Mouse (Mus musculus): ENCODE measurements around the gene Kif4. TPM values are rescaled to one million over a fixed set of nuclear protein-coding genes. Genes with fewer than 3 reads are reported as not detected.

Gene Kif4
- total RNA-seq (2017): 37.6 and 38.1 TPM in 2 replicates

- no peak for ATAC-seq (replicated peaks in 1 of 2; ENCODE audit: insufficient read depth in 1 of 2, low FRiP score in 2 of 2, low TSS enrichment in 1 of 2, low read depth in 1 of 2, poor library complexity in 2 of 2, severe bottlenecking in 2 of 2)
These were observed at the start of gene Kif4 for GRCm38 (mm10) chrX:100625546-100625801. Kif4 (plus strand) TSS chrX:100625737.

GRCm38 (mm10) chrX:100594791-100595190 lies 30.7 kb upstream of the Kif4 start, which contains the start of gene P2ry4:
P2ry4 (minus strand) TSS chrX:100594869.
- ATAC-seq (replicated peaks in 1 of 2; ENCODE audit: insufficient read depth in 1 of 2, low FRiP score in 2 of 2, low TSS enrichment in 1 of 2, low read depth in 1 of 2, poor library complexity in 2 of 2, severe bottlenecking in 2 of 2): no peak

DNA sequence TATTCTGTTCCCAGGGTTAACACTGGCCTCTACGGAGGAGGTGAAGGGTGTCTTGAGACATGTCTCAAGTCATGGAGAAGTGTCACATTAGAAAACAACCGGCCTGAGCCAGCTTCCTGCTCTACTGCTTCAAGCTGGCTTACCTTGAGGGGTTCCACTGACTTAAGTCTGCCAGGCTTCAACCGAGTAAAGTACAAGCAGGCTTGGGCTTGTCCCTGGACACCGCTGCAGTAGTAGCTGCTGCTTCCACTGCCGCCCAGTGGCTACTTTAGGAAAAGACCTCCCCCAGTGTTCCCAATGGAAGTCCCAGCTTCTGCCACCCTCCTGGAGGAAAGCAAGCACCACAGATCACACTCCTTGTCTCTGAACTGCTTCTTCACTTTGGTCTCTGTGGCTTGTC lies 28.1 kb upstream of the Kif4 start:
- no peak for ATAC-seq (replicated peaks in 1 of 2; ENCODE audit: insufficient read depth in 1 of 2, low FRiP score in 2 of 2, low TSS enrichment in 1 of 2, low read depth in 1 of 2, poor library complexity in 2 of 2, severe bottlenecking in 2 of 2)

DNA sequence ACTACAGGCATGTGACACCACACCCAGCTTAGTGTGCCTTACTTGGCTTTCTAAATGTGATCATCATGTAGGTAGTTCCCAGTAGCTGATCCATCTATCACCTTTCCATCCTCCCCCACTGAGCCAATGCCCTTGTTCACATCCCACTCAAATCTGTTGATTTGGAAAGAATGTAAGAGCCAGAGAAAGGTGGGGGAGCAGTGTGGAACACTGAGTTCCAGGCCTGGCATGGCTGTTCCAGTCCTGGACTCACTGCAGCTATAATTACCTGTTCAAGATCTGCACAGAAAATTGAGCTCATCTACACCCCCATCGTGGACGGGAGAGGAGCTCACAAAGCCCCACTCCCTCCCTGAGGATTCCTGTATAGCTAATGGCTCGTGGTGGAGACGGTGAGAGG lies 25.8 kb upstream of the Kif4 start:
- ATAC-seq (replicated peaks in 1 of 2; ENCODE audit: insufficient read depth in 1 of 2, low FRiP score in 2 of 2, low TSS enrichment in 1 of 2, low read depth in 1 of 2, poor library complexity in 2 of 2, severe bottlenecking in 2 of 2): no peak

DNA sequence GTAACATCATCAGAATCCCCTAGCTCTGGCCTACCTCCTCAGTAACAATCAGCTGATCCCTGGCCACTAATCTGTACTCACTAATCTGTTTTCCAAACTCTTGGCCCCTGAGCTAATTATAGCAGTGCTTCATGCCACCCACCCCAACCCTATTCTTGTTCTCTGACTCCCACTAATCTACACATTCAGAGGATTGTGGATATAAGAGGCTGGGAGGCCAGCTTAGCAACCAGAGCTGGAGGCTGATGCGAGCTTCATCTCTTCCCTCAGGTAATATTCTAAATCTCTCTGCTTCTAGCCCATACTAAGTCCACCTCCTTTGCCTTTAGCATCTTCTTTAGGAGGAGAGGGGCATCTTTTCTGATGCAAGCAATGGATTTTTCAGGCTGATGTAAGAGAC lies 20.2 kb upstream of the Kif4 start, which contains the start of gene Arr3:
Gene Arr3 (plus strand): TSS at position 184 of the 400 bp plus-strand sequence.
- no peak for ATAC-seq (replicated peaks in 1 of 2; ENCODE audit: insufficient read depth in 1 of 2, low FRiP score in 2 of 2, low TSS enrichment in 1 of 2, low read depth in 1 of 2, poor library complexity in 2 of 2, severe bottlenecking in 2 of 2)

GRCm38 (mm10) chrX:100618488-100618887 lies 7.0 kb upstream of the Kif4 start:
- no peak for ATAC-seq (replicated peaks in 1 of 2; ENCODE audit: insufficient read depth in 1 of 2, low FRiP score in 2 of 2, low TSS enrichment in 1 of 2, low read depth in 1 of 2, poor library complexity in 2 of 2, severe bottlenecking in 2 of 2)

- no peak for ATAC-seq (replicated peaks in 1 of 2; ENCODE audit: insufficient read depth in 1 of 2, low FRiP score in 2 of 2, low TSS enrichment in 1 of 2, low read depth in 1 of 2, poor library complexity in 2 of 2, severe bottlenecking in 2 of 2)
These were observed 4.2 kb upstream of the Kif4 start for GRCm38 (mm10) chrX:100621366-100621765.

GRCm38 (mm10) chrX:100624242-100624641 lies 1.3 kb upstream of the Kif4 start:
- no peak for ATAC-seq (replicated peaks in 1 of 2; ENCODE audit: insufficient read depth in 1 of 2, low FRiP score in 2 of 2, low TSS enrichment in 1 of 2, low read depth in 1 of 2, poor library complexity in 2 of 2, severe bottlenecking in 2 of 2)

DNA sequence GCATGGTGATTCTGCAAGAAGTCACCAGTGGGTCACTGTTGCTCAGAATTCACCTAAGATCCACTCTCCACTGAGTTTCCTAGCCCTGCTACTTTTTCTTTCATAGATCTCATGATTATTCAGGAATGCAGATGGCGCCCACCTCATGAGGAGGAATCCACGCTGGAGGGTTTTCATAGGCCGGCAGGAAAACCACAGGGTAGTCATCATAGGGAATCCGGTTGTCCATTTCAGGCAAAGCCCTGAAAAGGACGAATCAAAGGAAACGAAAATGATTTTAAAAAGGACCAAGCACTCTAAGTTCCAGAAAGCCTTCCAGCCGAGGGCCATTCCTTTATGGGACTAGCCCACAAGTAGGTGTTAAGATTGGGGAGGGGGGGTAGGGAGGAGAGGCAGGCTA lies 391 bp upstream of the Kif4 start:
- ATAC-seq (replicated peaks in 1 of 2; ENCODE audit: insufficient read depth in 1 of 2, low FRiP score in 2 of 2, low TSS enrichment in 1 of 2, low read depth in 1 of 2, poor library complexity in 2 of 2, severe bottlenecking in 2 of 2): no peak

DNA sequence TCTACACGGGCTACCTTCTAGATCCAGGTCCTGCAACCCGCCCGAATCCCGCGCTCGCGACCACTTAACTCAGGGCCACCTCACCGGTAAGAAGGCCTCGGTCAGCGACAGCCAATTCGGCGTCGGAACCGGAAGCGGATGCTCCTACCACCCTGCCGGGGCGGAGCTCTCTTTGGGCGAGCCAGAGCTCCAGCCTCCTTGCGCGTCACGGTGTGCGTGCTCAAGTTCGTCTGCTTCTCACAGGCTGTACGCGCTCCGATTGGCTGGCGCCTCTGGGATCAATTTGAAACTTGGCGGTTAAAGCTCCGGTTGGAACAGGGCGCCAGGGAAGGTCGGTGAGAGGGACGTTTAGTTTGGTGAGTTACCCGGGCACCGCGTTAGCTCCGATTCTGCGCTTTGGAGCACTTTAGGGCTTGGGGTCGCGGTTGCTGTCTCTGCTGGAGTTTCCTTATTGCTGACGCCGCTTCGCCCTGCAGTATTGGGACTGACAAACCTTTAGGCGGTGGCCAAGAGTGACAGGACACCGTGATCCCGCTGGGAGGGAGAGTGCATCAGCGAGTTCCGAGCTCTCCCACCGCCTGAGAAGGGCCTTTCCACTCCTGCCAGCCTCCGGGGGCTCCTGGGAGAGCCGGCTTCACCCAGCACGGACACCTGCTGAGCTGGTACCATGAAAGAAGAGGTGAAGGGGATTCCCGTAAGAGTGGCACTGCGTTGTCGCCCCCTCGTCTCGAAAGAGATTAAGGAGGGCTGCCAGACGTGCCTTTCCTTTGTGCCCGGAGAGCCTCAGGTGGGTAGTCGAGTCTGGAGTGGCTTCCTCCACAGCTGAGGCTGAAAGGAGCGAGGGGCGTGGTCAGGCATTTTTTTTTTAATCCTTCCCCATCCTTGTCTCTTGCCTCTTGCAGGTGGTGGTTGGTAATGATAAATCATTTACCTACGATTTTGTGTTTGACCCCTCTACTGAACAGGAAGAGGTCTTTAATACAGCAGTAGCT lies 561 bp downstream of the Kif4 start, which contains the start of gene Pdzd11:
Gene Pdzd11 (minus strand): TSS at position 767 of the 992 bp plus-strand sequence.
- ATAC-seq (replicated peaks in 1 of 2; ENCODE audit: insufficient read depth in 1 of 2, low FRiP score in 2 of 2, low TSS enrichment in 1 of 2, low read depth in 1 of 2, poor library complexity in 2 of 2, severe bottlenecking in 2 of 2): peak; percentile 100

GRCm38 (mm10) chrX:100629076-100629475 lies 3.5 kb downstream of the Kif4 start:
- no peak for ATAC-seq (replicated peaks in 1 of 2; ENCODE audit: insufficient read depth in 1 of 2, low FRiP score in 2 of 2, low TSS enrichment in 1 of 2, low read depth in 1 of 2, poor library complexity in 2 of 2, severe bottlenecking in 2 of 2)

GRCm38 (mm10) chrX:100638477-100638876 lies 12.9 kb downstream of the Kif4 start:
- no peak for ATAC-seq (replicated peaks in 1 of 2; ENCODE audit: insufficient read depth in 1 of 2, low FRiP score in 2 of 2, low TSS enrichment in 1 of 2, low read depth in 1 of 2, poor library complexity in 2 of 2, severe bottlenecking in 2 of 2)

- no peak for ATAC-seq (replicated peaks in 1 of 2; ENCODE audit: insufficient read depth in 1 of 2, low FRiP score in 2 of 2, low TSS enrichment in 1 of 2, low read depth in 1 of 2, poor library complexity in 2 of 2, severe bottlenecking in 2 of 2)
These were observed 27.3 kb downstream of the Kif4 start for GRCm38 (mm10) chrX:100652848-100653247.

DNA sequence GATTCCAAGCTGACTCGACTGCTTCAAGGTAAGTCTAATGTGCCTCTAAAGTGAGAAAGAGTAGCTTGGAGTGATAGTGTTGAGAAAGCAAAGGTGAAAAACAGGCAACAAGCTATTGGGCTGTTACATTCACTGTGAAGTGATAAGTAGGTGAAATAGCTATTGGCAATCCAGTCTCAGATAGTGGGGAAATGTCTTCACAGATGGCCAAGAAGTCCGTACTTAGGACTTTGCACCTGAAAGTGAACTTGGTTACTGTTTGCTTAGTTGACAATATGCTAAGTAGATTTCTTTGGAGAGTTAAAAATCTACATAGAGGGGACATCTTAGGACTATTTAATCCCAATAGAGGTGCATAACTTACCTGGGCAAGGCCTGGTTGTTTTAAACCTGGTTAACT lies 39.3 kb downstream of the Kif4 start:
- ATAC-seq (replicated peaks in 1 of 2; ENCODE audit: insufficient read depth in 1 of 2, low FRiP score in 2 of 2, low TSS enrichment in 1 of 2, low read depth in 1 of 2, poor library complexity in 2 of 2, severe bottlenecking in 2 of 2): no peak

- no peak for ATAC-seq (replicated peaks in 1 of 2; ENCODE audit: insufficient read depth in 1 of 2, low FRiP score in 2 of 2, low TSS enrichment in 1 of 2, low read depth in 1 of 2, poor library complexity in 2 of 2, severe bottlenecking in 2 of 2)
These were observed 52.7 kb downstream of the Kif4 start for GRCm38 (mm10) chrX:100678204-100678603.

DNA sequence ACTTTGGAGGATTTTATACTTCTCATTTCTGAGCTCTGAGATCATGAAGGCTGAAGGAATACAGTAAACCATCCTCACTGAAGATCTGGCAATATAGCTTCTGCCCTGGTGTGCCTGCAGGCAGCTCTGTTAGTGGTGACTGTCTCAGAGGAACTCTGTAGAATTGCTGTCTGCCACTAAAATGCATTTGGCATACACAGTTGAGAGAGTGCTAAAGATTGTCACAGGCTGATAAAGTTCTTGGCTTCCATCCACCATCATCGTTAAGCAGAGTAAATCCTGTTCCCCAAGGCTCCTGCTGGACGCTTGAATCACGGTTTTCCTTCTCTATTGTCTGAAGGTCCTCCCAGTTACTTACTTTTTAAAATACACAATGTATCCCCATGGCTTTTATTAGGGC lies 61.0 kb downstream of the Kif4 start:
- no peak for ATAC-seq (replicated peaks in 1 of 2; ENCODE audit: insufficient read depth in 1 of 2, low FRiP score in 2 of 2, low TSS enrichment in 1 of 2, low read depth in 1 of 2, poor library complexity in 2 of 2, severe bottlenecking in 2 of 2)

DNA sequence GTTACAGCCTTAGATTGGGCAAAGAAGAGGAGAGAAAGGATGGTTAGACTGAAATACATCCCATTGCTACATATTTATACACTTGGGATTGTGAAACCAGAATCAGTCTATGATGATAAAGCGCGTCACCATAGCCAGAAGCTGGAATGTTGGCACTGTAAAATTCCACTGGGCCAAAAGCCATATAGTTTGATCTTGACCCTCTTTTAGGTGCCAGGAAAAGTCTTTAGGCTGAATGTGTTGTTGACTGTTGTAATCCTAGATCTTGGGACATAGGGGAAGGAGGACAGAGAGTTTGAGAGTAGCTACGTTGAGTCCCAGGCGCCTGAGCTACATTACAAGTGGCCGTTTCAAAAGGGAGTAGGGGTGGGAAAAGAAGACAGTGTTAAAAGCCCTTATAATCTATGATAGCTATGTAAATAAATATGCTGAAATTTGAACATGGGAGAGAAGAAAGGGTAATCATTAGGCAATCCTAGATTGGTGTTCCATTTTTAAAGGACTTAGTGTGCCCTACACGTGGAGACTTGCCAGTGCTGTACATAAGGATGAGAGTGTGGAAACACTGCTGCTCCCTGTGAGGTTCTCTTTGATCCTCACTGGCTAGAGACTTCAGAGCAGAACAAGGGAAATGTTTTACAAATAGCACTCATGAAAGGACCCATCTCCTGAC lies 62.0 kb downstream of the Kif4 start:
- no peak for ATAC-seq (replicated peaks in 1 of 2; ENCODE audit: insufficient read depth in 1 of 2, low FRiP score in 2 of 2, low TSS enrichment in 1 of 2, low read depth in 1 of 2, poor library complexity in 2 of 2, severe bottlenecking in 2 of 2)

DNA sequence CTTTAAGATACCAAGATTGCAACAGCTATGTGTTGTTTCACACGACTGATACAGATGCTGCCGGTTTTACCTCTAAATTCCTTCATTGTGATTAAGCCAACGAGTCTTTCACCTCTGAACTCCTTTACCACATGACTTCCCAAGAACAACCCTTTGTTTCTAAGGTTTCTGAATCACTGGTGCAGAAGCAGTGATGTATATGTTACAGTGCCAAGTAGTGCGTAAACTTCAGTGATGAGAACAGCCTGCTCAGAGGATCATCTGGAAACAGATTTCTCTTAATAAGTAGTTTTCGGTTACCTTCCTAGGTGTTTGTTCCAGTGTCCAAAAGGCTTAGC lies 62.5 kb downstream of the Kif4 start:
- ATAC-seq (replicated peaks in 1 of 2; ENCODE audit: insufficient read depth in 1 of 2, low FRiP score in 2 of 2, low TSS enrichment in 1 of 2, low read depth in 1 of 2, poor library complexity in 2 of 2, severe bottlenecking in 2 of 2): no peak

DNA sequence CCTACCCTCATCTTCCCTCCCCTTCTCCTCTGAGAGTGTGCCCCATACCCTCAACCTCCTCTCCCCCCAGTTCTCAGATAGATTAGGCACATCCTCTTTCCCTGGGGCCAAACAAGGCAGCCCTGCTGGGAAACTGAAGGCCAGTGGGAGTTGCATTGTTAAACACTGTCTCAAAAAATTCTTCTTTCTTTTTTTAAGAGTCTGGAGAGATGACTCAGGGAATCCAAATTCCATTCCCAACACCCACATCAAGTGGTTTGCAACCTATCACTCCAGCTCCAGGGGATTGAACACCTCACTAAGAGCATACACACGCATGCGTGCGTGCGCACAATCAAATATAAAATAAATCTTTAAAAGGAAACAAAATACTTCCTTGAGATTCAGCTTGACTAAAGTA lies 71.2 kb downstream of the Kif4 start:
- ATAC-seq (replicated peaks in 1 of 2; ENCODE audit: insufficient read depth in 1 of 2, low FRiP score in 2 of 2, low TSS enrichment in 1 of 2, low read depth in 1 of 2, poor library complexity in 2 of 2, severe bottlenecking in 2 of 2): no peak
